Mouse (Mus musculus) granulocyte monocyte progenitor cell, adult 5-6 weeks (primary cell): Measurements from ENCODE around the gene Tmem219. TPM values are rescaled to one million over a fixed set of nuclear protein-coding genes. Genes with fewer than 3 reads are reported as not detected.

ENCODE experiments used
- ATAC-seq: replicated peaks from 2 replicates; pipeline ENCODE4 v1.8.0; 2016; ENCODE audit warnings: mild to moderate bottlenecking, moderate TSS enrichment, inconsistent platforms; ENCODE audit not compliant: poor library complexity, severe bottlenecking
- total RNA-seq, 2 experiments: library from RNA; stranded (forward) in 1 of 2; stranded (reverse) in 1 of 2; fragments of 200-712, 200-1000 nt in 1 of 2; fragments of >200 nt in 1 of 2; fragmentation: Nextera tagmentation in 1 of 2; gene quantifications; 2 replicates each; pipeline ENCODE4 v1.2.3; 2014 to 2017

The Tmem219 gene
- total RNA-seq, 2 experiments from 2014 or later, result 20.0 to 27.9 TPM

DNA sequence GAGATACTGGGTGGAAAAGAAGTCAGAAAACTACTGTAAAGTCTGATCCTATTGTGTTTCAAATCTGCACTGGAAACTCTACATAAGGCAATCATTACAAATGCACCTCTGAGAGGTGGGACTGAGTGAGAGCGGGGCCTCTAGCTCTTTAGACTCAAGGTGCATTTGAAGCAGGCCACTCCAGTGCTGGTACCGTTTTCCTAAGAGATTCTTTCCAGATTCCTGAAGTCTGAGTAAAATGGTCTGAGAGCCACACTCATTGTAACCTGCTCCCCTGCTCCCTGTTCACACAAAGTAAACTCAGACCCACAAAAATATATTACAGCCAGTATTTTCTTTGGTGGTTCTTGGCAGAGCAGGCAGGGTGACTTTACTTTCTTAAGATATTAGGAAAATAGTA, 55.2 kb downstream of the Tmem219 start:
- ATAC-seq, result no peak

GRCm38 (mm10) chr7:126863791-126864190, 58.9 kb downstream of the Tmem219 start:
- no peak for ATAC-seq

- ATAC-seq, result peak; percentile 43
These were observed 60.5 kb downstream of the Tmem219 start, which contains the start of gene Ino80e for GRCm38 (mm10) chr7:126862147-126862784. Gene Ino80e (minus strand): TSS chr7:126862377.

- ATAC-seq, result peak; percentile 87
These were observed 61.1 kb downstream of the Tmem219 start, which contains the start of gene Hirip3 for GRCm38 (mm10) chr7:126861429-126862130. Gene Hirip3 (plus strand): TSS chr7:126861972.

GRCm38 (mm10) chr7:126860987-126861386, 61.7 kb downstream of the Tmem219 start:
- 0 out of 2 replicates have a peak, but pooled peaks have one; percentile 4 for ATAC-seq

GRCm38 (mm10) chr7:126856741-126857420, 65.8 kb downstream of the Tmem219 start:
- no peak for ATAC-seq

DNA sequence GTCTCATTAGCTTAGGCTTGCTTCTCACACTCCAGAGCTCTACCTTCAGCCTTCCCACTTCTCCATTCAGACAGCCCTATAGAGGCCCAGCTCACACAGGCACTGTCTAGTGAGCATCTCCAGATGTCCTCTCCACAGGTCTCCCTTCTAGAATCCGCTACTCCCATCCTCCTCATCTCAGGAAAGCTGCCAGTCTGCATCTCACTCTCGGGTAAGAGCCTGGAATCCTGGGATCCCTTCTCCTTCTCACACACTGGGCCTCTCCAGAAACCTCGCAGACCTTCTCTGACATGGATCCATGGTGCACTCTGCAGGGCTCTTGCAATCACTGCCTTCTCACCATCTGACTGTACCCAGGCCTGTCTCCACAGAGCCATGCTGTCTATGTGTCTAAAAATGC, 67.1 kb downstream of the Tmem219 start:
- ATAC-seq, result no peak

- ATAC-seq, result no peak
These were observed 69.3 kb downstream of the Tmem219 start for GRCm38 (mm10) chr7:126853454-126853853.

DNA sequence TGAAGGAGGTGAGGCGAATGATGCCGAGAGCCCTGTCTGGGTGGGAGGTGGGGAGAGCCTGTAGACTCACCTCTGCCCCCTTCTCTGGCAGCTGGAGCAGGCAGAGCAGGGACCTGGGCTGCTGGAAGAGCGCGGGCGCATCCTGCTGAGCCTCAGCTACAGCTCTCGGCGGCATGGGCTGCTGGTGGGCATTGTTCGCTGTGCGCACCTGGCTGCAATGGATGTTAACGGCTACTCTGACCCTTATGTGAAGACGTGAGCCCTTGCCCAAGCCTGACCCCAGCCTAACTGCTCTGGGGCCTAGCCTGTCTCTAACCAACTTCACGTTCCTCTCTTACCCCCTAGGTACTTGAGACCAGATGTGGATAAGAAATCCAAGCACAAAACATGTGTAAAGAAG, 71.5 kb downstream of the Tmem219 start:
- ATAC-seq, result no peak

- ATAC-seq, result no peak
These were observed 72.6 kb downstream of the Tmem219 start for GRCm38 (mm10) chr7:126850161-126850560.

DNA sequence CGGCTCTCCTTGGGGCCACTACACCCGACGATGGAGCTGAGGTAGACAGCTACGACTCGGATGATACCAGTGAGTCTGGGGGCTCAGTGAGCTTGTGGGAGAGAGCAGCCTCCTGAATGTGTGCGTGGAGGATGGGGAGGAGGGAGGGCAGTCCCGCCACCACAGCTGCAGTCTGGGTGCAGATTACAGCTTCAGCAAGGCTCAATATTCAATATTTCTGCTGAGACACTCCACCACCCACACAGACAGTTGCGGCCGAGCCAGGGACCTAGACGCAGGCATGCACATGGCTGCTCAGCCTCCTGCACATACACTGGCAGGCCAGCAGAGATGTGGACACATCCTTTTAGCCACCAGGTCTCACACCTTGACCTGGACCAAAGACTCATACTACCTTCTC, 73.9 kb downstream of the Tmem219 start:
- no peak for ATAC-seq

DNA sequence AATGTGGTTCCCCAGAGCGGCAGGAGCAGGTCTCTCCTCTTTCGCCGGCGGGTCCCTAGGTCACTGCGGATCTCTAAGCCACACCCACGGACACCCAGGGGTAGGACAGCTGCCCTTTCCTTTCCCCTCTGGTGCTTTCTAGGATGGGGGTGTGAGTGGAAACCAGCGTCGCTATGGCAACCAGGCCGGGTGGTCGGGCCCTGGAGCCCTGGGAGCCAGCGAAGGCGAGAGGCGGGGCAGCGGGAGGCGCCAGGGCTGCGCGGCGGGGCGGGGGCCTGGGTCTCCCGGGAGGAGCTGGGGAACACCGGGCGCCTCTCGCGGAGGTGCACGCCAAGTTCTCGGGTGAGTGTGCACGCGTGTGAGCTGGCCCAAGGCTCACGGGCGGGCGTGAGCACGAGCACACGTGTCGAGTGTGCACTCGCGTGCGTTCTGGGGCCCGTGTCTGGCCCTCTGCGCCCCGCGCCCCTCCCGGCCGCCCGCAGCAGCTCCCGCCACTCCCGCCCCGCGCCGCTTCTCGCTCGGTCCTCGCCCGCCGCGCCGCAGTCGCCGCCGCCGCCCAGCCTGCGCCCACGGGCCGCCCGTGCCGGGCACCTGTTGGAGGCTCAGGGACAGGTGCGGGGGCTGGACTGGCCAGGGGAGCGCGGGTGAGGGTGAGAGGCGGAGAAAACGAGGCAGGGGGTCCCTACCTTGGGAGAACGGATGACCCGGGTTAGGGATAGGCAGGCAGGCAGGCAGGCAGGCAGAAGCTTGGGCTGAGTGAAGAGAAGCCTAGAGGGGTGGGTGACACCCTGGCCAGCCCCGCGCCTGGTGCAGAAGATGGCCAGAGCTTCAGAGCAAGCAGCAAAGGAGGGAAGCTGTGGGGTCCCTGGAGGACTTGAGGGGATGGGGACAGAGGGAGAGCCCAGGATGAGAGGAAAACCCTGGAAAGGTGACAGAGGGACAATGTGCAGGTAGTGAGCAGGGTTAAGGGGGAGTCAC, 75.0 kb downstream of the Tmem219 start:
- ATAC-seq, result peak; percentile 26

DNA sequence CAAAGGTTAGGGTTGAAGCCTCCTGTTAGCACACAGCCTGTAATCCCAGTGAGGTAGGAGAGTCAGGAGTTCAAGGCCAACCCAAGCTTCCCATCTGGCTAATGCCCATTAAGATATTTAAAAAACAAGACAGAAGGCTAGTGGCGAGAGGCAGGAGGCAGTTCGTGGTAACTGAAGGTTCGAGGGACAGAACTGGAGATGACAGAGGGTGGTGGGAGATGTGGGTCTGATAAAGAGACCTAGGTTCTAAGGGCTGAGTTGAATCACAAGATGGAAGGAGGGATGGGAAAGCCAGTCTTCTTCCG, 75.6 kb downstream of the Tmem219 start, which contains the start of gene Doc2a:
TSS of gene Doc2a (plus strand) at position 301 of the 305 bp plus-strand sequence.
- no peak for ATAC-seq

DNA sequence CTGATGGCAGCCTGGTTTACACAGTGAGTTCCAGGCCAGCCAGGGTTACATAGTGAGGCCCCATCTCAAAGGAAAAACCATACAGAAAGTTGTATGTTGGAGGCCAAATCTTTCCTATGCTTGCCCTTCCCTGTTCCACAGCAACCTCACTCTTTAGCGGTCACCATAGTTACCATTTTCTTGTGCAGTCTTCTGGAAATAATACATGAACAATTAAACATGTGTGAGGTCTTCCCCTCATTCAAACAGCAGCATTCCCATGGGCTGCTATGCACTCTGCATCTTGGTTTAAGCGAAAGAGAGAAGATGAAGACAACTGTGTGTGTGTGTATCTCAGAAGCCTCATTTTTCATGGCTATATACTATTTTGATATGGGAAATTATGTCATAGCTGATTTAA, 77.2 kb downstream of the Tmem219 start:
- no peak for ATAC-seq

DNA sequence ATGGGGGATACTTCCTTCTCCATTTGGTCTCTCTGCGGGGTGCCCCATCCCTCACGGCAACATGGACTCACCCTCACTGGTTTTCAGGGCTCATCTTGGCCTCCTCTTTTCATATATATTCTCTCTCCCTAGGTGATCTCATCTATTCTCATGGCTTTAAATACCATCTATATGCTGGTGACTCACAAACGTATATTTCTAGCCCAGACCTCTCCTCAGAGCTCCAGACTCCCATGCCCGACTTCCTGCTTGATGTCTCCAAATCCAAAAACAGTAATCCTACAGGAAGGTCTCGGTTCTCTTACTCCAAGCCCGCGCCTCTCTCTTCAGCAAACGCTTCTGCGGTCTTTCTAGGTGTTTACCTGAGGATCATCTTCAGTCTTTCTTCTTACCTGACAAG, 79.4 kb downstream of the Tmem219 start:
- ATAC-seq, result no peak

Other genes starting within 250 kb of the Tmem219 start
Only the 30 nearest of the 31 such genes appear.
- 151 and 195 TPM in 2 replicates for gene Bola2, start 227.5 kb downstream of the Tmem219 start, total RNA-seq (2014; fragmentation: Nextera tagmentation)
- gene Bola2, start 227.5 kb downstream of the Tmem219 start, total RNA-seq (2017), result 135 and 158 TPM in 2 replicates
- 9.3 and 13.3 TPM in 2 replicates for gene Slx1b, start 227.1 kb downstream of the Tmem219 start, total RNA-seq (2014; fragmentation: Nextera tagmentation)
- gene Slx1b, start 227.1 kb downstream of the Tmem219 start, total RNA-seq (2017), result 5.4 and 6.3 TPM in 2 replicates
- gene Coro1a, start 215.1 kb downstream of the Tmem219 start, total RNA-seq (2014; fragmentation: Nextera tagmentation), result 497 and 510 TPM in 2 replicates
- 409 and 441 TPM in 2 replicates for gene Coro1a, start 215.1 kb downstream of the Tmem219 start, total RNA-seq (2017)
- 90.7 and 111 TPM in 2 replicates for gene Mapk3, start 163.3 kb downstream of the Tmem219 start, total RNA-seq (2014; fragmentation: Nextera tagmentation)
- gene Mapk3, start 163.3 kb downstream of the Tmem219 start, total RNA-seq (2017), result 52.5 and 53.0 TPM in 2 replicates
- 13.0 and 27.7 TPM in 2 replicates for gene Gdpd3, start 156.6 kb downstream of the Tmem219 start, total RNA-seq (2014; fragmentation: Nextera tagmentation)
- gene Gdpd3, start 156.6 kb downstream of the Tmem219 start, total RNA-seq (2017), result 3.6 and 11.3 TPM in 2 replicates
- 29.6 and 42.6 TPM in 2 replicates for gene Ypel3, start 146.0 kb downstream of the Tmem219 start, total RNA-seq (2014; fragmentation: Nextera tagmentation)
- gene Ypel3, start 146.0 kb downstream of the Tmem219 start, total RNA-seq (2017), result 16.2 and 17.4 TPM in 2 replicates
- 0.58 TPM in 1 of 2 replicates, not detected in the other for gene Tbx6, start 141.4 kb downstream of the Tmem219 start, total RNA-seq (2014; fragmentation: Nextera tagmentation)
- gene Tbx6, start 141.4 kb downstream of the Tmem219 start, total RNA-seq (2017), result not detected in 2 replicates
- 160 and 219 TPM in 2 replicates for gene Ppp4c, start 130.4 kb downstream of the Tmem219 start, total RNA-seq (2014; fragmentation: Nextera tagmentation)
- 131 and 137 TPM in 2 replicates for gene Ppp4c, start 130.4 kb downstream of the Tmem219 start, total RNA-seq (2017)
- gene Fam57b, start 125.2 kb downstream of the Tmem219 start, total RNA-seq (2014; fragmentation: Nextera tagmentation), result not detected in 2 replicates
- not detected in 2 replicates for gene Fam57b, start 125.2 kb downstream of the Tmem219 start, total RNA-seq (2017)
- gene 4930451I11Rik, start 91.3 kb downstream of the Tmem219 start, total RNA-seq (2014; fragmentation: Nextera tagmentation), result not detected in 2 replicates
- gene 4930451I11Rik, start 91.3 kb downstream of the Tmem219 start, total RNA-seq (2017), result not detected in 2 replicates
- not detected in 2 replicates for gene Doc2a, start 75.5 kb downstream of the Tmem219 start, total RNA-seq (2014; fragmentation: Nextera tagmentation)
- 0.15 TPM in 1 of 2 replicates, not detected in the other for gene Doc2a, start 75.5 kb downstream of the Tmem219 start, total RNA-seq (2017)
- gene Hirip3, start 60.9 kb downstream of the Tmem219 start, total RNA-seq (2014; fragmentation: Nextera tagmentation), result 62.2 and 65.9 TPM in 2 replicates
- 168 and 171 TPM in 2 replicates for gene Hirip3, start 60.9 kb downstream of the Tmem219 start, total RNA-seq (2017)
- 89.0 and 100 TPM in 2 replicates for gene Ino80e, start 60.5 kb downstream of the Tmem219 start, total RNA-seq (2014; fragmentation: Nextera tagmentation)
- gene Ino80e, start 60.5 kb downstream of the Tmem219 start, total RNA-seq (2017), result 23.4 and 35.3 TPM in 2 replicates
- gene Taok2, start 38.2 kb downstream of the Tmem219 start, total RNA-seq (2014; fragmentation: Nextera tagmentation), result 28.0 and 45.8 TPM in 2 replicates
- 29.9 and 35.6 TPM in 2 replicates for gene Taok2, start 38.2 kb downstream of the Tmem219 start, total RNA-seq (2017)
- 12.4 and 23.1 TPM in 2 replicates for gene Kctd13, start 6.0 kb upstream of the Tmem219 start, total RNA-seq (2014; fragmentation: Nextera tagmentation)
- gene Kctd13, start 6.0 kb upstream of the Tmem219 start, total RNA-seq (2017), result 9.7 and 10.3 TPM in 2 replicates
- gene Asphd1, start 26.7 kb upstream of the Tmem219 start, total RNA-seq (2014; fragmentation: Nextera tagmentation), result not detected in 2 replicates
- gene Asphd1, start 26.7 kb upstream of the Tmem219 start, total RNA-seq (2017), result not detected in 2 replicates
- gene Sez6l2, start 27.6 kb upstream of the Tmem219 start, total RNA-seq (2014; fragmentation: Nextera tagmentation), result 3.4 and 6.4 TPM in 2 replicates
- gene Sez6l2, start 27.6 kb upstream of the Tmem219 start, total RNA-seq (2017), result 0.46 and 1.4 TPM in 2 replicates
- 72.3 and 78.9 TPM in 2 replicates for gene Cdipt, start 53.0 kb upstream of the Tmem219 start, total RNA-seq (2014; fragmentation: Nextera tagmentation)
- 38.2 and 63.1 TPM in 2 replicates for gene Cdipt, start 53.0 kb upstream of the Tmem219 start, total RNA-seq (2017)
- 1.1 and 2.7 TPM in 2 replicates for gene Cdiptos, start 53.2 kb upstream of the Tmem219 start, total RNA-seq (2014; fragmentation: Nextera tagmentation)
- gene Cdiptos, start 53.2 kb upstream of the Tmem219 start, total RNA-seq (2017), result 0.26 and 1.1 TPM in 2 replicates
- 9.8 and 13.1 TPM in 2 replicates for gene Mvp, start 91.7 kb upstream of the Tmem219 start, total RNA-seq (2014; fragmentation: Nextera tagmentation)
- 17.7 and 22.1 TPM in 2 replicates for gene Mvp, start 91.7 kb upstream of the Tmem219 start, total RNA-seq (2017)
- gene Pagr1b, start 93.6 kb upstream of the Tmem219 start, total RNA-seq (2014; fragmentation: Nextera tagmentation), result not detected in 2 replicates
- gene Pagr1b, start 93.6 kb upstream of the Tmem219 start, total RNA-seq (2017), result 10.5 TPM in 1 of 2 replicates, not detected in the other
- gene Pagr1a, start 94.4 kb upstream of the Tmem219 start, total RNA-seq (2014; fragmentation: Nextera tagmentation), result 17.5 and 50.8 TPM in 2 replicates
- gene Pagr1a, start 94.4 kb upstream of the Tmem219 start, total RNA-seq (2017), result 3.4 and 27.2 TPM in 2 replicates
- gene Gm42742, start 98.2 kb upstream of the Tmem219 start, total RNA-seq (2014; fragmentation: Nextera tagmentation), result 2.3 and 28.3 TPM in 2 replicates
- gene Gm42742, start 98.2 kb upstream of the Tmem219 start, total RNA-seq (2017), result 32.7 and 35.4 TPM in 2 replicates
- 1.8 and 6.9 TPM in 2 replicates for gene Prrt2, start 98.3 kb upstream of the Tmem219 start, total RNA-seq (2014; fragmentation: Nextera tagmentation)
- gene Prrt2, start 98.3 kb upstream of the Tmem219 start, total RNA-seq (2017), result 0.43 and 1.6 TPM in 2 replicates
- gene Maz, start 104.1 kb upstream of the Tmem219 start, total RNA-seq (2014; fragmentation: Nextera tagmentation), result 143 and 169 TPM in 2 replicates
- 52.5 and 77.5 TPM in 2 replicates for gene Maz, start 104.1 kb upstream of the Tmem219 start, total RNA-seq (2017)
- gene Kif22, start 119.6 kb upstream of the Tmem219 start, total RNA-seq (2014; fragmentation: Nextera tagmentation), result 26.2 and 29.2 TPM in 2 replicates
- gene Kif22, start 119.6 kb upstream of the Tmem219 start, total RNA-seq (2017), result 65.0 and 67.4 TPM in 2 replicates
- not detected in 2 replicates for gene Zg16, start 164.4 kb upstream of the Tmem219 start, total RNA-seq (2014; fragmentation: Nextera tagmentation)
- gene Zg16, start 164.4 kb upstream of the Tmem219 start, total RNA-seq (2017), result 1.6 and 2.5 TPM in 2 replicates
- 19.3 and 22.1 TPM in 2 replicates for gene AI467606, start 168.4 kb upstream of the Tmem219 start, total RNA-seq (2014; fragmentation: Nextera tagmentation)
- 23.5 and 25.9 TPM in 2 replicates for gene AI467606, start 168.4 kb upstream of the Tmem219 start, total RNA-seq (2017)
- gene Qprt, start 199.3 kb upstream of the Tmem219 start, total RNA-seq (2014; fragmentation: Nextera tagmentation), result 2.7 and 3.1 TPM in 2 replicates
- 0.21 and 1.6 TPM in 2 replicates for gene Qprt, start 199.3 kb upstream of the Tmem219 start, total RNA-seq (2017)
- 123 and 159 TPM in 2 replicates for gene Spn, start 214.9 kb upstream of the Tmem219 start, total RNA-seq (2014; fragmentation: Nextera tagmentation)
- gene Spn, start 214.9 kb upstream of the Tmem219 start, total RNA-seq (2017), result 293 and 356 TPM in 2 replicates